11 mouse cellular contexts compared by ENCODE assay signal in genomic region chr2:130433152-130433551, GRCm38 (mm10). TPM values are rescaled to one million over a fixed set of nuclear protein-coding genes. Genes with fewer than 3 reads are reported as not detected.
A peak's percentile ranks its signal among the peaks of the same experiment; 100 is the strongest.
DNase-seq lines count a peak whose midpoint lies in the region; ATAC-seq lines count a peak whose summit lies in the region.
"Had no signal": no experiment of that assay in that cellular context is flagged by ENCODE, and none has a peak within 500 bp of the region (broad histone marks: within the 10 kb centered on the region; RNA-seq: fewer than 3 reads in every experiment).

No protein-coding gene starts in this region.

- H3K4me2 ChIP-seq in limb, embryonic 11.5 days (ENCODE audit: low read depth, severe bottlenecking), result no peak overlapping the region
- H3K4me2 ChIP-seq in kidney, embryonic 16.5 days (replicated peaks; ENCODE audit: low read depth, low read length), result no peak overlapping the region
- no peak overlapping the region for H3K4me2 ChIP-seq in midbrain, embryonic 12.5 days (replicated peaks)
- H3K4me2 ChIP-seq: neural tube, embryonic 12.5 days had no signal

- 25% methylated on average over 4 of the region's 4 CpGs for WGBS in limb, embryonic 11.5 days
- 30% methylated on average over 4 of the region's 4 CpGs for WGBS in limb, embryonic 10.5 days
- 21% methylated on average over 4 of the region's 4 CpGs for WGBS in kidney, embryonic 16.5 days
- WGBS in midbrain, embryonic 12.5 days, result 20% methylated on average over 4 of the region's 4 CpGs

- no peaks in the 10 kb centered on the region for H3K27me3 ChIP-seq in limb, embryonic 11.5 days (ENCODE audit: control insufficient read depth, insufficient read depth, low read length)
- no peaks in the 10 kb centered on the region for H3K27me3 ChIP-seq in limb, embryonic 10.5 days (ENCODE audit: low read depth, poor library complexity, severe bottlenecking)
- H3K27me3 ChIP-seq in kidney, embryonic 16.5 days (ENCODE audit: insufficient read depth, low read length), result no peaks in the 10 kb centered on the region
- H3K27me3 ChIP-seq in midbrain, embryonic 12.5 days, result no peaks in the 10 kb centered on the region
- H3K27me3 ChIP-seq: neural tube, embryonic 12.5 days had no signal

- no peak overlapping the region for H3K27ac ChIP-seq in limb, embryonic 11.5 days (replicated peaks; ENCODE audit: low read depth, low read length)
- H3K27ac ChIP-seq in limb, embryonic 10.5 days, result no peak overlapping the region
- H3K27ac ChIP-seq in kidney, embryonic 16.5 days (ENCODE audit: low read length), result no peak overlapping the region
- H3K27ac ChIP-seq in midbrain, embryonic 12.5 days (replicated peaks), result no peak overlapping the region
- H3K27ac ChIP-seq: neural tube, embryonic 12.5 days had no signal

- peak; percentile 37 for DNase-seq in adrenal gland, postnatal 14 days
- DNase-seq in adrenal gland, adult 2 months, result no peak
- peak; percentile 57 for DNase-seq in limb, embryonic 11.5 days (ENCODE audit: low spot score)
- DNase-seq in limb, embryonic 10.5 days (ENCODE audit: low spot score), result no peak
- peak; percentile 79 for DNase-seq in embryo, embryonic 10 days (ENCODE audit: low spot score)
- DNase-seq in thymus, postnatal 4 days, result peak; percentile 62

- H3K4me1 ChIP-seq in limb, embryonic 11.5 days (ENCODE audit: control insufficient read depth, insufficient read depth, low read length), result no peaks in the 10 kb centered on the region
- H3K4me1 ChIP-seq in limb, embryonic 10.5 days, result no peaks in the 10 kb centered on the region
- H3K4me1 ChIP-seq in kidney, embryonic 16.5 days (ENCODE audit: insufficient read depth, low read length), result peaks cover 13% of the 10 kb centered on the region; the same call in 1 of the 2 replicates
- 0 out of 2 replicates have a peak, but pooled peaks cover 3% of the 10 kb centered on the region for H3K4me1 ChIP-seq in midbrain, embryonic 12.5 days
- H3K4me1 ChIP-seq: neural tube, embryonic 12.5 days had no signal

- no peak overlapping the region for H3K4me3 ChIP-seq in limb, embryonic 11.5 days (ENCODE audit: low read depth, low read length)
- H3K4me3 ChIP-seq in limb, embryonic 10.5 days, result no peak overlapping the region
- no peak overlapping the region for H3K4me3 ChIP-seq in kidney, embryonic 16.5 days (ENCODE audit: low read length)
- H3K4me3 ChIP-seq in midbrain, embryonic 12.5 days, result no peak overlapping the region
- H3K4me3 ChIP-seq: neural tube, embryonic 12.5 days had no signal

- no peak overlapping the region for H3K9ac ChIP-seq in limb, embryonic 11.5 days (ENCODE audit: low read length)
- no peak overlapping the region for H3K9ac ChIP-seq in kidney, embryonic 16.5 days (replicated peaks; ENCODE audit: low read length)
- H3K9ac ChIP-seq in midbrain, embryonic 12.5 days (replicated peaks), result no peak overlapping the region
- H3K9ac ChIP-seq: neural tube, embryonic 12.5 days had no signal

- peaks cover 6% of the 10 kb centered on the region for H3K36me3 ChIP-seq in limb, embryonic 11.5 days (ENCODE audit: control insufficient read depth, insufficient read depth, low read length)
- H3K36me3 ChIP-seq in limb, embryonic 10.5 days, result peaks cover 44% of the 10 kb centered on the region
- H3K36me3 ChIP-seq in kidney, embryonic 16.5 days (ENCODE audit: insufficient read depth, low read length), result peaks cover 12% of the 10 kb centered on the region
- peaks cover 19% of the 10 kb centered on the region for H3K36me3 ChIP-seq in midbrain, embryonic 12.5 days

- no peaks in the 10 kb centered on the region for H3K9me3 ChIP-seq in limb, embryonic 11.5 days (ENCODE audit: control insufficient read depth, low read length)
- no peaks in the 10 kb centered on the region for H3K9me3 ChIP-seq in limb, embryonic 10.5 days (replicated peaks)
- H3K9me3 ChIP-seq in kidney, embryonic 16.5 days (ENCODE audit: low read length), result no peaks in the 10 kb centered on the region
- no peaks in the 10 kb centered on the region for H3K9me3 ChIP-seq in midbrain, embryonic 12.5 days
- H3K9me3 ChIP-seq: neural tube, embryonic 12.5 days had no signal

- no peak for ATAC-seq in limb, embryonic 11.5 days (ENCODE audit: insufficient number of reproducible peaks, low FRiP score, low TSS enrichment, low read depth)
- ATAC-seq in kidney, embryonic 16.5 days (ENCODE audit: low FRiP score, low TSS enrichment), result peak; percentile 69
- ATAC-seq in midbrain, embryonic 12.5 days (ENCODE audit: low FRiP score, low read depth), result peak; percentile 44; the same call in 1 of the 2 replicates

RNA-seq across cellular contexts. Expression of gene Pced1a, which starts 8.7 kb away (rescaled TPM):
- total RNA-seq in adrenal gland, postnatal 14 days (2021), result 13.6 TPM in 2 replicates
- 10 to 100 TPM; 15.4 to 17.2 TPM for total RNA-seq in adrenal gland, adult 2 months (2021)
- 40.8 and 43.3 TPM in 2 replicates for polyA plus RNA-seq in adrenal gland, adult 2 months (2012; rRNA removed)
- 10.9 and 11.4 TPM in 2 replicates for polyA plus RNA-seq in limb, embryonic 11.5 days (2014; fragmentation: Nextera tagmentation; extraction: Ambion mirVana)
- polyA plus RNA-seq in limb, embryonic 10.5 days (2016; fragmentation: Nextera tagmentation; extraction: Ambion mirVana), result 13.4 and 13.9 TPM in 2 replicates
- polyA plus RNA-seq in kidney, embryonic 16.5 days (2015; fragmentation: Nextera tagmentation; extraction: Ambion mirVana), result 20.1 and 21.7 TPM in 2 replicates
- 11.1 and 13.2 TPM in 2 replicates for polyA plus RNA-seq in midbrain, embryonic 12.5 days (2016; fragmentation: Nextera tagmentation; extraction: Ambion mirVana)

RNA-seq across cellular contexts. Expression of gene Vps16, which starts 9.0 kb away (rescaled TPM):
- 51.3 and 54.4 TPM in 2 replicates for total RNA-seq in adrenal gland, postnatal 14 days (2021)
- total RNA-seq in adrenal gland, adult 2 months (2021), result 10 to 100 TPM; 55.4 to 57.0 TPM
- polyA plus RNA-seq in adrenal gland, adult 2 months (2012; rRNA removed), result 44.8 and 44.9 TPM in 2 replicates
- polyA plus RNA-seq in limb, embryonic 11.5 days (2014; fragmentation: Nextera tagmentation; extraction: Ambion mirVana), result 79.8 and 89.2 TPM in 2 replicates
- 101 and 121 TPM in 2 replicates for polyA plus RNA-seq in limb, embryonic 10.5 days (2016; fragmentation: Nextera tagmentation; extraction: Ambion mirVana)
- 109 and 115 TPM in 2 replicates for polyA plus RNA-seq in kidney, embryonic 16.5 days (2015; fragmentation: Nextera tagmentation; extraction: Ambion mirVana)
- polyA plus RNA-seq in midbrain, embryonic 12.5 days (2016; fragmentation: Nextera tagmentation; extraction: Ambion mirVana), result 113 and 115 TPM in 2 replicates

RNA-seq across cellular contexts. Expression of gene Ptpra, which starts 16.9 kb away (rescaled TPM):
- total RNA-seq in adrenal gland, postnatal 14 days (2021), result 100 and 101 TPM in 2 replicates
- 100 to 1,000 TPM; 125 to 145 TPM for total RNA-seq in adrenal gland, adult 2 months (2021)
- 80.0 and 113 TPM in 2 replicates for polyA plus RNA-seq in adrenal gland, adult 2 months (2012; rRNA removed)
- 88.6 and 98.5 TPM in 2 replicates for polyA plus RNA-seq in limb, embryonic 11.5 days (2014; fragmentation: Nextera tagmentation; extraction: Ambion mirVana)
- polyA plus RNA-seq in limb, embryonic 10.5 days (2016; fragmentation: Nextera tagmentation; extraction: Ambion mirVana), result 73.2 and 85.5 TPM in 2 replicates
- 91.6 and 92.0 TPM in 2 replicates for polyA plus RNA-seq in kidney, embryonic 16.5 days (2015; fragmentation: Nextera tagmentation; extraction: Ambion mirVana)
- 120 and 134 TPM in 2 replicates for polyA plus RNA-seq in midbrain, embryonic 12.5 days (2016; fragmentation: Nextera tagmentation; extraction: Ambion mirVana)

RNA-seq across cellular contexts. Expression of gene Tmem239, which starts 26.9 kb away (rescaled TPM):
- total RNA-seq in adrenal gland, postnatal 14 days (2021), result not detected in 2 replicates
- total RNA-seq in adrenal gland, adult 2 months (2021), result not detected
- polyA plus RNA-seq in adrenal gland, adult 2 months (2012; rRNA removed), result 0.08 TPM in 1 of 2 replicates, not detected in the other
- 0.11 TPM in 1 of 2 replicates, not detected in the other for polyA plus RNA-seq in limb, embryonic 11.5 days (2014; fragmentation: Nextera tagmentation; extraction: Ambion mirVana)
- polyA plus RNA-seq in limb, embryonic 10.5 days (2016; fragmentation: Nextera tagmentation; extraction: Ambion mirVana), result not detected in 2 replicates
- polyA plus RNA-seq in kidney, embryonic 16.5 days (2015; fragmentation: Nextera tagmentation; extraction: Ambion mirVana), result not detected in 2 replicates
- not detected in 2 replicates for polyA plus RNA-seq in midbrain, embryonic 12.5 days (2016; fragmentation: Nextera tagmentation; extraction: Ambion mirVana)
- polyA plus RNA-seq: heart, embryonic 14.5 days; neural tube, embryonic 12.5 days had no signal

RNA-seq across cellular contexts. Expression of gene 1700020A23Rik, which starts 28.1 kb away (rescaled TPM):
- not detected in 2 replicates for total RNA-seq in adrenal gland, postnatal 14 days (2021)
- total RNA-seq in adrenal gland, adult 2 months (2021), result 1 to 10 TPM in 1 of 2 experiments, not detected in 1; 1.0 TPM
- not detected in 2 replicates for polyA plus RNA-seq in adrenal gland, adult 2 months (2012; rRNA removed)
- not detected in 2 replicates for polyA plus RNA-seq in limb, embryonic 11.5 days (2014; fragmentation: Nextera tagmentation; extraction: Ambion mirVana)
- polyA plus RNA-seq in limb, embryonic 10.5 days (2016; fragmentation: Nextera tagmentation; extraction: Ambion mirVana), result not detected in 2 replicates
- not detected in 2 replicates for polyA plus RNA-seq in kidney, embryonic 16.5 days (2015; fragmentation: Nextera tagmentation; extraction: Ambion mirVana)
- polyA plus RNA-seq in midbrain, embryonic 12.5 days (2016; fragmentation: Nextera tagmentation; extraction: Ambion mirVana), result 0.38 and 0.55 TPM in 2 replicates
- polyA plus RNA-seq: C2C12; heart, embryonic 14.5 days had no signal

Comparison
In these comparisons a context has a peak if more than half of its experiments do, and no peak if none do; other contexts are left out.
1. DNase-seq: peak in adrenal gland, postnatal 14 days (single experiment), limb, embryonic 11.5 days (single experiment), embryo, embryonic 10 days (single experiment) and thymus, postnatal 4 days (single experiment); none in adrenal gland, adult 2 months (single experiment) and limb, embryonic 10.5 days (single experiment).